Mouse (Mus musculus) mature B cell (primary cell): ENCODE data around the gene Ppt1.

Source experiments
- in situ Hi-C: fragments of 300-500 bp; cut with MboI; formaldehyde crosslinking; loops from 2 replicates; pipeline ENCODE4 v1.14.3; 2019

Ppt1 gene

DNA sequence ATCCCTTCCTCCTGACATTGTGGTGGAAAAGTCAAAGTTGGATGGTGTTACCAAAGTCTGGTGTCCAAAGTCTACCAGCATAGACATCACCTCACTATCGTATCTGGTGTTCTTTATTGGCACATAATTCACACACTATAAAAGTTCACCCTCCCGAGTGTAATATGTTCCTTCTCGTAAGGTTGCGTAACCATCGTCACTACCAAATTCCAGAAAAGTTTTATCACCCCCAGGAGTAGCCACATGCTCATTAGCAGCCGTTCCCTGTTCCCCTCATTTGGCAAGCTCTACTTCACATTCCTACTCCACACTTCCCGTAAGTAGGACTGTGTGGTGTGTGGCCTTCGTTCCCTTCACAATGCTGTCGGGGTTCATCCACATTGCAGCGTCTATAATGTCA, 69.3 kb downstream of the Ppt1 start:
- in situ Hi-C loops: no loop called here
